Mouse (Mus musculus) embryonic facial prominence, embryonic 14.5 days (tissue): ENCODE data around the gene Kars. TPM values are rescaled to one million over a fixed set of nuclear protein-coding genes. Genes with fewer than 3 reads are reported as not detected.
A peak's percentile ranks its signal among the peaks of the same experiment; 100 is the strongest.

Source experiments
- ATAC-seq: fragments of 200-750 bp; cut with Nextera tagmentation; 2 replicates; pipeline ENCODE4 v1.8.0; 2017; ENCODE audit warnings: low read depth, moderate number of reproducible peaks, moderate TSS enrichment
- DNase-seq: peaks from one replicate; pipeline ENCODE4 v3.0.0-alpha.2; 2015; ENCODE audit warnings: low spot score
- H3K27ac ChIP-seq: fragments of 300-500 bp; sonication (generic); replicated peaks from 2 replicates; pipeline ENCODE4 v1.5.1; 2014; ENCODE audit warnings: low read depth, mild to moderate bottlenecking, low read length, moderate library complexity
- H3K27me3 ChIP-seq: fragments of 300-500 bp; sonication (generic); replicated peaks from 2 replicates; pipeline ENCODE4 v1.6.1; 2014; ENCODE audit warnings: low read length; ENCODE audit not compliant: control insufficient read depth, insufficient read depth
- H3K36me3 ChIP-seq: fragments of 300-500 bp; sonication (generic); 2 replicates; pipeline ENCODE4 v1.6.1; 2014; ENCODE audit warnings: low read length, mixed read lengths; ENCODE audit not compliant: control insufficient read depth, insufficient read depth
- H3K4me1 ChIP-seq: fragments of 300-500 bp; sonication (generic); 2 replicates; pipeline ENCODE4 v1.6.1; 2014; ENCODE audit warnings: antibody characterized with exemption, low read length; ENCODE audit not compliant: control insufficient read depth, insufficient read depth
- H3K4me2 ChIP-seq: fragments of 300-500 bp; sonication (generic); 2 replicates; pipeline ENCODE4 v1.6.1; 2014; ENCODE audit warnings: low read depth, mild to moderate bottlenecking, low read length, moderate library complexity, mixed read lengths
- H3K4me3 ChIP-seq: fragments of 300-500 bp; sonication (generic); 2 replicates; pipeline ENCODE4 v1.5.1; 2014; ENCODE audit warnings: low read depth, mild to moderate bottlenecking, low read length
- H3K9ac ChIP-seq: fragments of 300-500 bp; sonication (generic); 2 replicates; pipeline ENCODE4 v1.6.1; 2014; ENCODE audit warnings: low read depth, mild to moderate bottlenecking, low read length, moderate library complexity, mixed read lengths
- H3K9me3 ChIP-seq: fragments of 300-500 bp; sonication (generic); 2 replicates; pipeline ENCODE4 v1.6.1; 2016; ENCODE audit warnings: low read length; ENCODE audit not compliant: control insufficient read depth
- WGBS: fragments of 180-500 bp; shearing (Covaris S2); extraction: QIAGEN DNeasy Blood & Tissue Kit; methylation state at CpG from one replicate; pipeline ENCODE4 v1.1.7; 2014; 5-methylcytosine and 5-hydroxymethylcytosine counted together
- polyA plus RNA-seq: library from polyadenylated mRNA; unstranded; fragments of >200 nt; fragmentation: Nextera tagmentation; extraction: Ambion mirVana; gene quantifications from 2 replicates; pipeline ENCODE4 v1.2.1, GENCODE M21; 2014

Kars gene
- polyA plus RNA-seq, 1 experiment from 2014 or later, result 192 TPM

- H3K36me3 ChIP-seq, result no peaks in the 10 kb centered on the region
- H3K9ac ChIP-seq, result no peak overlapping the region
- no peak overlapping the region for H3K27ac ChIP-seq
- H3K4me1 ChIP-seq, result no peaks in the 10 kb centered on the region
- ATAC-seq (0 out of 2 replicates have a peak, but pooled peaks have one; percentile 15), DNase-seq (no peak)
- H3K9me3 ChIP-seq, result no peaks in the 10 kb centered on the region
- H3K27me3 ChIP-seq, result no peaks in the 10 kb centered on the region
- no peak overlapping the region for H3K4me3 ChIP-seq
- no peak overlapping the region for H3K4me2 ChIP-seq
- WGBS, result 37% methylated on average over 7 of the region's 7 CpGs
Measured at GRCm38 (mm10) chr8:112033071-112033470, 21.9 kb upstream of the Kars start.

GRCm38 (mm10) chr8:112030663-112031062 is 19.5 kb upstream of the Kars start:
- Histone ChIP-seq H3K27me3 (no peaks in the 10 kb centered on the region), H3K4me1 (no peaks in the 10 kb centered on the region), H3K9ac (no peak overlapping the region), H3K9me3 (no peaks in the 10 kb centered on the region), H3K36me3 (no peaks in the 10 kb centered on the region), H3K27ac (no peak overlapping the region), H3K4me3 (no peak overlapping the region), H3K4me2 (no peak overlapping the region)
- WGBS, result 43% methylated on average over 6 of the region's 6 CpGs
- DNase-seq (no peak), ATAC-seq (no peak)

GRCm38 (mm10) chr8:112029455-112029854 is 18.3 kb upstream of the Kars start:
- H3K27me3 ChIP-seq, result no peaks in the 10 kb centered on the region
- DNase-seq (no peak), ATAC-seq (no peak)
- no peaks in the 10 kb centered on the region for H3K9me3 ChIP-seq
- no peak overlapping the region for H3K9ac ChIP-seq
- H3K4me3 ChIP-seq, result no peak overlapping the region
- H3K4me2 ChIP-seq, result no peak overlapping the region
- 89% methylated on average over 7 of the region's 7 CpGs for WGBS
- H3K27ac ChIP-seq, result no peak overlapping the region
- no peaks in the 10 kb centered on the region for H3K36me3 ChIP-seq
- no peaks in the 10 kb centered on the region for H3K4me1 ChIP-seq

GRCm38 (mm10) chr8:112014936-112015335 is 3.8 kb upstream of the Kars start, which contains the start of gene Gm6793:
Gene Gm6793 (minus strand): TSS chr8:112015036.
- Histone ChIP-seq H3K36me3 (peaks cover 36% of the 10 kb centered on the region), H3K9me3 (no peaks in the 10 kb centered on the region), H3K27me3 (no peaks in the 10 kb centered on the region), H3K4me3 (no peak within 1 kb of the TSS), H3K4me2 (no peak within 1 kb of the TSS), H3K4me1 (peaks cover 18% of the 10 kb centered on the region), H3K27ac (no peak within 1 kb of the TSS), H3K9ac (no peak within 1 kb of the TSS)
- ATAC-seq, result no peak
- 92% methylated on average over 11 of the region's 11 CpGs for WGBS
- no peak for DNase-seq

GRCm38 (mm10) chr8:112011816-112012242 is 706 bp upstream of the Kars start:
- ATAC-seq, result peak; percentile 51
- no peaks in the 10 kb centered on the region for H3K27me3 ChIP-seq
- peaks cover 16% of the 10 kb centered on the region for H3K36me3 ChIP-seq
- peak overlapping the region; percentile 89 for H3K4me2 ChIP-seq
- H3K9me3 ChIP-seq, result no peaks in the 10 kb centered on the region
- DNase-seq, result peak; percentile 36
- H3K4me1 ChIP-seq, result peaks cover 22% of the 10 kb centered on the region
- H3K27ac ChIP-seq, result peak overlapping the region; percentile 85
- peak overlapping the region; percentile 91 for H3K9ac ChIP-seq
- H3K4me3 ChIP-seq, result peak overlapping the region; percentile 98
- 0% methylated on average over 23 of the region's 40 CpGs for WGBS

- WGBS, result 89% methylated on average over 7 of the region's 7 CpGs
- H3K4me2 ChIP-seq, result peak overlapping the region; percentile 89; the same call in 1 of the 2 replicates
Measured at GRCm38 (mm10) chr8:112009558-112009957, 1.6 kb downstream of the Kars start.

GRCm38 (mm10) chr8:112007669-112008068 is 3.5 kb downstream of the Kars start:
- WGBS, result 94% methylated on average over 2 of the region's 2 CpGs
- H3K27ac ChIP-seq, result no peak overlapping the region
- H3K4me3 ChIP-seq, result no peak overlapping the region
- H3K4me1 ChIP-seq, result peaks cover 15% of the 10 kb centered on the region
- DNase-seq (no peak), ATAC-seq (no peak)
- H3K9ac ChIP-seq, result no peak overlapping the region
- H3K4me2 ChIP-seq, result no peak overlapping the region
- H3K9me3 ChIP-seq, result no peaks in the 10 kb centered on the region
- no peaks in the 10 kb centered on the region for H3K27me3 ChIP-seq
- peaks cover 42% of the 10 kb centered on the region for H3K36me3 ChIP-seq

More at GRCm38 (mm10) chr8:112009558-112009957, 1.6 kb downstream of the Kars start:
- H3K9ac ChIP-seq, result no peak overlapping the region
- H3K9me3 ChIP-seq, result no peaks in the 10 kb centered on the region
- no peak for ATAC-seq
- H3K27me3 ChIP-seq, result no peaks in the 10 kb centered on the region
- peak overlapping the region; percentile 98; the same call in 1 of the 2 replicates for H3K4me3 ChIP-seq
- no peak overlapping the region for H3K27ac ChIP-seq
- DNase-seq, result no peak
- peaks cover 25% of the 10 kb centered on the region for H3K36me3 ChIP-seq
- peaks cover 22% of the 10 kb centered on the region for H3K4me1 ChIP-seq

GRCm38 (mm10) chr8:112005601-112006000 is 5.5 kb downstream of the Kars start:
- Histone ChIP-seq H3K27ac (no peak overlapping the region), H3K4me3 (no peak overlapping the region), H3K4me2 (no peak overlapping the region), H3K27me3 (no peaks in the 10 kb centered on the region), H3K36me3 (peaks cover 63% of the 10 kb centered on the region), H3K9me3 (no peaks in the 10 kb centered on the region), H3K4me1 (peaks cover 10% of the 10 kb centered on the region), H3K9ac (no peak overlapping the region)
- ATAC-seq (no peak), DNase-seq (no peak)
- WGBS, result 95% methylated on average over 6 of the region's 6 CpGs

- peaks cover 2% of the 10 kb centered on the region; the same call in 1 of the 2 replicates for H3K4me1 ChIP-seq
- H3K36me3 ChIP-seq, result peaks cover 71% of the 10 kb centered on the region
- no peaks in the 10 kb centered on the region for H3K9me3 ChIP-seq
- ATAC-seq (no peak), DNase-seq (no peak)
- H3K27me3 ChIP-seq, result no peaks in the 10 kb centered on the region
- H3K9ac ChIP-seq, result no peak overlapping the region
- no peak overlapping the region for H3K4me2 ChIP-seq
- H3K4me3 ChIP-seq, result no peak overlapping the region
- no peak overlapping the region for H3K27ac ChIP-seq
Measured at GRCm38 (mm10) chr8:112004754-112005153, 6.4 kb downstream of the Kars start.
